Mouse (Mus musculus) embryonic fibroblast, embryonic 13.5 days (primary cell): ENCODE measurements around the gene Slc13a1. TPM values are rescaled to one million over a fixed set of nuclear protein-coding genes. Genes with fewer than 3 reads are reported as not detected.

Source experiments
- H3K27ac ChIP-seq: 2 replicates; pipeline ENCODE4 v1.5.1; 2012; ENCODE audit warnings: low read length, control low read depth, inconsistent platforms; ENCODE audit not compliant: insufficient read depth
- H3K4me1 ChIP-seq: 2 replicates; pipeline ENCODE4 v1.6.1; 2011; ENCODE audit warnings: low read length; ENCODE audit not compliant: control insufficient read depth, insufficient read depth
- H3K4me3 ChIP-seq: 2 replicates; pipeline ENCODE4 v1.5.1; 2011; ENCODE audit warnings: mild to moderate bottlenecking, control low read depth, low read length; ENCODE audit not compliant: insufficient read depth
- CTCF ChIP-seq: IDR thresholded peaks from 2 replicates; pipeline ENCODE4 v1.5.1; 2011; ENCODE audit warnings: mild to moderate bottlenecking, control low read depth, low read length, moderate library complexity, borderline replicate concordance; ENCODE audit not compliant: insufficient read depth
- POLR2A ChIP-seq: IDR thresholded peaks from 2 replicates; pipeline ENCODE4 v1.6.1; 2011; ENCODE audit warnings: low read depth, mild to moderate bottlenecking, control low read depth, low read length, moderate library complexity
- polyA plus RNA-seq: library from polyadenylated mRNA; stranded (reverse); fragments of >200 nt; gene quantifications from 2 replicates; pipeline ENCODE4 v1.2.4, GENCODE M21; 2011; ENCODE audit warnings: low read depth; ENCODE audit not compliant: missing spikeins, insufficient read length

The Slc13a1 gene
- polyA plus RNA-seq, 1 experiment: not detected

GRCm38 (mm10) chr6:24097400-24097799, 70.5 kb downstream of the Slc13a1 start:
- H3K4me3 ChIP-seq: no peak overlapping the region
- TF ChIP-seq CTCF: no peak
- TF ChIP-seq POLR2A: no peak
- H3K4me1 ChIP-seq: no peaks in the 10 kb centered on the region
- H3K27ac ChIP-seq: no peak overlapping the region

GRCm38 (mm10) chr6:24076089-24076488, 91.8 kb downstream of the Slc13a1 start:
- H3K4me3 ChIP-seq: no peak overlapping the region
- no peak overlapping the region for H3K27ac ChIP-seq
- H3K4me1 ChIP-seq: no peaks in the 10 kb centered on the region
- no peak for TF ChIP-seq CTCF
- TF ChIP-seq POLR2A: no peak

GRCm38 (mm10) chr6:24072804-24073203, 95.1 kb downstream of the Slc13a1 start:
- no peak for TF ChIP-seq POLR2A
- TF ChIP-seq CTCF: no peak
- Histone ChIP-seq H3K4me1 (no peaks in the 10 kb centered on the region), H3K27ac (no peak overlapping the region), H3K4me3 (no peak overlapping the region)

DNA sequence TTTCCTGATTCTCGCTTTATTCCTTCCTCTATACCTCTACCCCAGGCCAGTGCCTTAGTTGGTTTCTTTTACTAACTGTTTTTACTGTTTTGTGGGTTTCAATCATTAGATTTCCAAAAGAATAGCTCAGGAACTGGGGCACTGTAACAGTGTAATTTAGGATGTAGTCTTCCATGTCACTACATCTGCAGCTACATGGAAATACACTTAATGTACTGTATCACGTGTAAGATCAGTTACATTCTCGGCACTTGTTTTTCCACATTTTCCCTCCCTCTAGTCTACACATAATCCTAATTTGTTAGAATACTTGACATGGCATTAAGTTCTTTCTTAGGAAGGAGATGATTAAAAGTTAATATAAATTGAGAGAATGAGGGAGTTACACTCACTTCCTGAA, 108.1 kb downstream of the Slc13a1 start:
- no peak overlapping the region for H3K27ac ChIP-seq
- no peaks in the 10 kb centered on the region for H3K4me1 ChIP-seq
- TF ChIP-seq CTCF (no peak), POLR2A (no peak)
- no peak overlapping the region for H3K4me3 ChIP-seq

DNA sequence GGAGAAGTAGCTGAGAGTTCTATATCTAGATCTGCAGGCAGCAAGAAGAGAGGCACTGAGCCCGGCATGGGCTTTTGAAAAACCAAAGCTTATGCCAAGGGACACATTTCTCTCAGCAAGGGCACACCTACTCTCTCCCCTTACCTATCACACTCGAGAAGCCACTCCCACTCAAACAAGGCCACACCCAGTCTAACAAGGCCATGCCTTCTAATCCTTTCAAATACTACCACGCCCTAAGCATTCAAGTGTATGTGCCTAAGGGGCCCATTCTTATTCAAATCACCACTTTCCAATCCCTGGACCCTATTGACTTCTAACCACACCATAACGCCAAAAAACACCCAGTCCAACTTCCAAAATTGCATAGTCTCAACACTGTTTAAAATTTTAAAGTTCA, 112.8 kb downstream of the Slc13a1 start:
- no peak for TF ChIP-seq CTCF
- TF ChIP-seq POLR2A: no peak
- Histone ChIP-seq H3K27ac (no peak overlapping the region), H3K4me1 (no peaks in the 10 kb centered on the region), H3K4me3 (no peak overlapping the region)

DNA sequence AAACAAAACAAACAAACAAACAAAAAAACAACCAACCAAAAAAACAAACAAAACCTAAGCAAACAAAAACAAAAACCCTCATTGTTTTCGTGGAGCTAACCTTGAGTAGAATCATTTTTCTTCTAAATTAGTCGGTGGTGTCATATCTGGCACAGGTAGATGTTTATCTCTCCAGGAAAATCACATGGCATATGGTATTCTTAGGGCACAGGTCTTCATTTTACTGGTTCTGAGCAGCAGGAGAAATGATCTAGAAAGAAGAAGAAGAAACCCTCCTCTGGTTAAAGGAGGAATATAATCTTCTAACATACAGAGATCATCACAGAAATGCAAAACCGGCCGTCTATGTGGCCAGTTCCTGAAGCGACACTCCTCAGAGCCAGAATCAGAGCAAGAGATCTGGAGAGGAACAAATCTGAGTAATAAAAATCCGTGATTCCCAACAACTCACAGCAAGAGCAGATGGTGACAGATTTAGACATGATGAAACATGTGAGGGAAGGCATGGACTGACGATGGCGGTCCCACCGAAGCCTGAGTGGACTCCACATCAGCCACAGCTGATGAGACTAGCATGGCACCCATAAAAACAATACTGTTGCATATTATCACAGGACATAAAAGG, 113.7 kb downstream of the Slc13a1 start:
- H3K4me3 ChIP-seq: no peak overlapping the region
- TF ChIP-seq CTCF (no peak), POLR2A (no peak)
- no peaks in the 10 kb centered on the region for H3K4me1 ChIP-seq
- H3K27ac ChIP-seq: no peak overlapping the region

- no peak for TF ChIP-seq POLR2A
- TF ChIP-seq CTCF: no peak
- H3K4me3 ChIP-seq: no peak overlapping the region
- no peak overlapping the region for H3K27ac ChIP-seq
- H3K4me1 ChIP-seq: no peaks in the 10 kb centered on the region
These were observed 120.7 kb downstream of the Slc13a1 start for GRCm38 (mm10) chr6:24047014-24047770.

DNA sequence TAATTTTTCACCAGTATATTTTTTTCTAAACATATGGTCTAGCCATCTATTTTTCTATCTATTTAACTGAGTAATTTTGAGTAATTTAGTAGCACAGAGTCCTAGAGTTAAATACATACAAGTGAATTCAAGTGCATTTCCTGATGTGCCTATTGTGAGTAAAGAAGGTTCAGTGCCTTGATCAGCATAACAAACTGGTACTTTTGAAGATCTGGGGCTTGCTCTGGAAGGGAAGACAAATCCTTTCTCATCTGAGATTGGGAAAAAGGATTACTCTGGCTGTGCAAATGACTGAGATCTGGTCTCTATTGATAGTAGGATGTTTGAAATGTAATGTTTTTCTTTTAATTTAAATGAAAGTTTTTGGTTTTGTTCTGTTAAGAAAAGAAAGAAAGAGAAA, 124.4 kb downstream of the Slc13a1 start:
- Histone ChIP-seq H3K4me1 (no peaks in the 10 kb centered on the region), H3K27ac (no peak overlapping the region), H3K4me3 (no peak overlapping the region)
- no peak for TF ChIP-seq CTCF
- no peak for TF ChIP-seq POLR2A

Other genes starting within 250 kb of the Slc13a1 start
- gene Tas2r118, start 198.0 kb downstream of the Slc13a1 start, polyA plus RNA-seq: not detected in 2 replicates